Mouse (Mus musculus): Measurements from ENCODE around the gene Rbks. TPM values are rescaled to one million over a fixed set of nuclear protein-coding genes. Genes with fewer than 3 reads are reported as not detected.
A peak's percentile ranks its signal among the peaks of the same experiment; 100 is the strongest.

Rbks gene
- polyA plus RNA-seq, 1 experiment from 2014 or later: 1.7 TPM

DNA sequence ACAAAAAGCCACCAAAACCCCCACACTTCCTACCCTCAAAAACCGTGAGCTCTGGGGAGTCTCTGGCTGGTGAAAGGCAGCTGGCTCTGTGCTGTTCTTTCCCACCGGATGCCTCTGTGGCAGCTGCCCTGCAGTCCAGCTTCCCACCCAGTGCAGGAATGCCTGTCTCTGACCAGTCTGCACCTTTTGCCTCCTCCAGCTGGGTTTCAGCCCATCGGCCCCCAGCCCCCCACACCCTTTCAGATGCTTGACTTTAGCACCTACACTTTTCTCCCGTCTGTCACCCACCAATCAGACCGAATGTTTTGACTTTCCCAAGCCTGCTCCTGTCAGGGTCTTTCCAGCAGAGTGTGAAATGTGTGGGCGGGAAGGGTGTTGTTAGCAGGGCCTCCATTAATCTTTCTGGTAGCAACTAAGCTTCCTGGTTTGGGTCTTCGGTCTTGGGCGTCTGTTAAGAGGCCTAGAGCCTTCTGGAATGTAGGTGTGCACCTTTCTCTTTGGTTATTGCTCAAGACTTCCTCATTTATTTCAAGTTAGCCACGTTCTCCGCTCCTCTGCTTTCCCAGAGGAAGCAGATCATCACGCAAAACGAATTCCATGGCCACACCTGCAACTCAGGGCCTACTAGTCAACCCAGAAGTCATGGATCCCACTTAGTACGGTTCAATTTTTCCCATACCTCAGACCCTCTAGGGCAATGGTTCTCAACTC, 86.9 kb downstream of the Rbks start:
- no peak overlapping the region for H3K4me2 ChIP-seq
- H3K27ac ChIP-seq: no peak overlapping the region
- no peaks in the 10 kb centered on the region for H3K9me3 ChIP-seq
- 87% methylated on average over 13 of the region's 13 CpGs for WGBS
- H3K27me3 ChIP-seq: no peaks in the 10 kb centered on the region
- peaks cover 12% of the 10 kb centered on the region for H3K4me1 ChIP-seq
- no peak overlapping the region for H3K9ac ChIP-seq
- H3K36me3 ChIP-seq (replicated peaks): no peaks in the 10 kb centered on the region
- H3K4me3 ChIP-seq (replicated peaks): no peak overlapping the region
- no peak for ATAC-seq (ENCODE audit: low FRiP score)

DNA sequence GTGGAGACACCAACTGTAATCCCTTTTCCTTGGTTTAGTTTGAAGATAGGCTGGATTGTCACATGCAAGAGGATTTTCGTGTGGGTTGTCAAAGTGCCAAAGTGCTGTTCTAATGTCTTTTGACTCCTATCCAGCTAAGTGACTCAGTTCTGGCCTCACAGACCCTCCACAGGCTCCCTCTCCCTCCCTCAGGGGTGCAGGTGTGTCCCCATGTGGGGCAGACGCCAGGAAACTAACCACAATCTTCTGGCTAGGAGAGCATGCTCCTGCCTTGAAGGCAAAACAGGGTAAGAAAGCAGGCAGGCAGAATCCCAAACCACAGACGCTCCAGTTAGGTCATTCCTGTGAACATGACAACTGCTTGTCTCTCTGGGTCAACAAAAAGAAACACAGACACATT, 91.3 kb downstream of the Rbks start:
- Histone ChIP-seq H3K9me3 (no peaks in the 10 kb centered on the region), H3K4me2 (no peak overlapping the region), H3K4me1 (no peaks in the 10 kb centered on the region), H3K27ac (no peak overlapping the region), H3K4me3 (replicated peaks) (no peak overlapping the region), H3K27me3 (no peaks in the 10 kb centered on the region), H3K36me3 (replicated peaks) (no peaks in the 10 kb centered on the region), H3K9ac (no peak overlapping the region)
- ATAC-seq (ENCODE audit: low FRiP score): no peak
- 57% methylated on average over 3 of the region's 3 CpGs for WGBS

DNA sequence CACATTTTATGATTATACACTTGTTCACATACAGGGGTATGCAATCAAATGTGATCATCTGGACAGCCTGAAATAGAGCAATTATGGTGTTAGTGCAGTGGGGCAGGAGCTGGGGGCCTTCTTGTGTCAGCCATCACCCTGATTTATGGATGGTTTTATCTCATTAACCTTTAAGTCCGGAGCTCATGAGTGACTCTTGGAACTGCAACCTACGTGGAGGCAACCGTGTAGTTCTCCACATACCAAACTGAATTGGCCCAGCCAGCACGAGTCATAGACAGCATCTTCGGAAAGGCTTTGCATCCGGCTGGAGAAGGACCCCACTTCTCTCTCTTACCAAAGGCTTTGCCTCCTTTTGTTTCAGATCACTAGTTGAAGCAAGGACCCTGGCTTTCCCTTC, 93.7 kb downstream of the Rbks start:
- WGBS: 87% methylated on average over 6 of the region's 6 CpGs
- Histone ChIP-seq H3K36me3 (replicated peaks) (no peaks in the 10 kb centered on the region), H3K4me3 (replicated peaks) (no peak overlapping the region), H3K9me3 (no peaks in the 10 kb centered on the region), H3K9ac (no peak overlapping the region), H3K27ac (no peak overlapping the region), H3K4me2 (no peak overlapping the region), H3K4me1 (no peaks in the 10 kb centered on the region), H3K27me3 (no peaks in the 10 kb centered on the region)
- no peak for ATAC-seq (ENCODE audit: low FRiP score)

DNA sequence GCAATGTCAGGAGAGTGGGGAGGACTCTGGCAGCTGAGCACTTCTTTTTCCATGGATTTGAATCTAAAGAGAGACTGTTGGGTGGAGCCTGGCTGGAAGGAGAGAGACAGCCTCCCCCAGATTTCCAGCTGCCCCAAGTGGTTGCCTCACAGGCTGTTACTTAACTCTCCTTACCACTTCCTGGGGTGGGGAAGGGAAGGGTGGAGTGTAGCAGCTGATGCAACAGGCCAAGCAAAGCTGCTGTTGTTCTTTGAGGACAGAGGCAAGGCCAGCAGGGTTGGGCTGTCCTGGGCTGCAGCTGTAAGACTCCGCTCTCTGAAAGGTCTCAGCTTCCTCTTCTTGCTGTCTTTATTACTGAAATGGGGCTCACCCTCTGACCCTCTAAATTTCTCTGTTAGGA, 95.0 kb downstream of the Rbks start:
- no peak overlapping the region for H3K4me2 ChIP-seq
- no peak overlapping the region for H3K4me3 ChIP-seq (replicated peaks)
- no peaks in the 10 kb centered on the region for H3K4me1 ChIP-seq
- no peak overlapping the region for H3K9ac ChIP-seq
- peaks cover 3% of the 10 kb centered on the region; the same call in 1 of the 2 replicates for H3K27me3 ChIP-seq
- no peak for ATAC-seq (ENCODE audit: low FRiP score)
- no peak overlapping the region for H3K27ac ChIP-seq
- H3K36me3 ChIP-seq (replicated peaks): no peaks in the 10 kb centered on the region
- 94% methylated on average over 1 of the region's 1 CpGs for WGBS
- H3K9me3 ChIP-seq: no peaks in the 10 kb centered on the region

DNA sequence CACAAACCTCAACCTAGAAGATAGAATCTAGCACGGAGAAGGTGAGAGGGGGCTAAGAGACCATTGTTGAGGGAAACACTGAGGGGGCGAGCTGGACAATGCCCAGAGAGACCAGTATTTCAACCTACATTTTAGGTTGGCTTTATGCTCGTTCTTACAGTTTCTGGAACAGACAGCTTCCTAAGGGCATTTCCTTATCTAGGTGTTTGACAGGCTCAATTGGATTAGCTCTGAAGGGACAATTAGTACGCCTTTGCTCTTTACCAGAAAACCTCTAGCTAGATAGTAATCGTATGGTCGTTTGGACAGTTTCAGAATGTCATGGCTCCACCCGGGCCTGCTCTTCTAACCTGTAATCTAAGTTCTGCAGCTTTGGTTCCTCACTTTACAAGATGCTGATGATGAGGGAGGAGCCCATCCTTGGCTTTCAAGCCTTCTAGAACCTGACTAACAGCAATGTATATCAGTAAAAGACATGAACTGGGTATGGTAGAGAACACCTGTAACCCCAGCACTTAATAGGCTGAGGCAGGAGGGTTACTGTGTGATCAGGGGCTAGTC, 96.2 kb downstream of the Rbks start:
- no peaks in the 10 kb centered on the region for H3K9me3 ChIP-seq
- H3K4me2 ChIP-seq: no peak overlapping the region
- H3K27ac ChIP-seq: no peak overlapping the region
- H3K36me3 ChIP-seq (replicated peaks): no peaks in the 10 kb centered on the region
- peaks cover 7% of the 10 kb centered on the region; the same call in 1 of the 2 replicates for H3K4me1 ChIP-seq
- H3K9ac ChIP-seq: no peak overlapping the region
- peaks cover 6% of the 10 kb centered on the region; the same call in 1 of the 2 replicates for H3K27me3 ChIP-seq
- no peak for ATAC-seq (ENCODE audit: low FRiP score)
- H3K4me3 ChIP-seq (replicated peaks): no peak overlapping the region
- 90% methylated on average over 7 of the region's 7 CpGs for WGBS

DNA sequence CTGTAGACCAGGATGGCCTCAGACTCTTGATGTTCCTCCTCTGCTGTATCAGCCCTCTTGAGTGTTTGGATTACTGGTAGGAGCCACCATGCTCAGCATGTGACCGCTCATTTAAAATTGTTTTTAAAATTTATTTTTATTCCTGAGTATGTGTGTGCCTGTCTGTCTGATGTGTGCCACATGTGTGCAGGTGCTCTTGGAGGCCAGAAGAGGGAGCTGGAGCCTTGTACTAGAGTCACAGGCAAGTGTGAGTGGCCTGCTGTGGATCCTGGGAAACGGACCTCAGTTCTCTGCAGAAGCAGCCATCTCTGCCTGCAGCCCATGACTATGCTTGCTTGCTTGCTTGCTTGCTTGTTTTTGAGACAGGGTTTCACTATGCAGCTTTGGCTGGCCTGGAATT, 98.3 kb downstream of the Rbks start:
- WGBS: 84% methylated on average over 2 of the region's 2 CpGs
- Histone ChIP-seq H3K36me3 (replicated peaks) (no peaks in the 10 kb centered on the region), H3K27me3 (peaks cover 6% of the 10 kb centered on the region; the same call in 1 of the 2 replicates), H3K4me2 (no peak overlapping the region), H3K9ac (no peak overlapping the region), H3K4me3 (replicated peaks) (no peak overlapping the region), H3K9me3 (no peaks in the 10 kb centered on the region), H3K27ac (no peak overlapping the region), H3K4me1 (peaks cover 8% of the 10 kb centered on the region; the same call in 1 of the 2 replicates)
- no peak for ATAC-seq (ENCODE audit: low FRiP score)

DNA sequence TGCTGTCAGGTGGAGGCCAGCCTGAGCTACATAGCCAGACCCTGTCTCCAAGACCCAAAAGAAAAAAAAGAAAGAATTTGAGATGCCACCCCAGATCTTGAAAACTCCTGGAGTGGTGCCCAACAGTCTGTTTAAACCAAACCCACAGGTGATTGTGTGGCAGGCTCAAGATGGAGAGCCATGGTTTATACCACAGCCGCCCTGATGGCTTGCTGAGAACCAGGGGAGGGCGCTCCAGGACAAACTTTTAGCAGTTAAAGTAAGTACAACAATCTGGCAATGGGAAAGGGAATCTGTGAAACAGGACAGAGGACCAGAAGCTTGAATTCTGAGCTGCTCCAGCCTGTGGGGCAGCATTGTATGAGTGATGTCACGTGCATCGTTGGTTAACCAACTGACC, 98.8 kb downstream of the Rbks start:
- Histone ChIP-seq H3K4me2 (no peak overlapping the region), H3K9me3 (no peaks in the 10 kb centered on the region), H3K9ac (no peak overlapping the region), H3K27me3 (peaks cover 6% of the 10 kb centered on the region; the same call in 1 of the 2 replicates), H3K27ac (no peak overlapping the region), H3K4me3 (replicated peaks) (no peak overlapping the region), H3K36me3 (replicated peaks) (no peaks in the 10 kb centered on the region), H3K4me1 (peaks cover 8% of the 10 kb centered on the region; the same call in 1 of the 2 replicates)
- WGBS: 56% methylated on average over 4 of the region's 4 CpGs
- no peak for ATAC-seq (ENCODE audit: low FRiP score)

DNA sequence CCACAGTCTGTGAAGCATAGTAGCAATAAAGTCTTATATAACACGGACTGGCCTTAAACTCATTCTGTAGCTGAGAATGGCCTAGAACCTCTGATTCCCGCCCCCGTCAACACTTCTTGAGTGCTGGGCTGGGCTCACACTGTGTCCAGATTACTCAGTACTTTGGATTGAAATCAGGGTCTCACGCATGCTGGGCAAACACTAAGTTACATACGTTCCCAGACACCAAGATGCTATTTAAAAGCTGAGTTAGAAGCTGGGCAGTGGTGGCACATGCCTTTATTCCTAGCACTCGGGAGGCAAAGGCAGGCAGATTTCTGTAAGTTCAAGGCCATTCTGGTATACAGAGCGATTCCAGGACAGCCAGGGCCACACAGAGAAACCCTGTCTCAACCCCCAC, 99.3 kb downstream of the Rbks start:
- H3K9me3 ChIP-seq: no peaks in the 10 kb centered on the region
- no peaks in the 10 kb centered on the region for H3K36me3 ChIP-seq (replicated peaks)
- peaks cover 8% of the 10 kb centered on the region; the same call in 1 of the 2 replicates for H3K4me1 ChIP-seq
- 81% methylated on average over 7 of the region's 7 CpGs for WGBS
- H3K4me3 ChIP-seq (replicated peaks): no peak overlapping the region
- H3K9ac ChIP-seq: no peak overlapping the region
- H3K27ac ChIP-seq: no peak overlapping the region
- ATAC-seq (ENCODE audit: low FRiP score): no peak
- H3K4me2 ChIP-seq: no peak overlapping the region
- peaks cover 6% of the 10 kb centered on the region; the same call in 1 of the 2 replicates for H3K27me3 ChIP-seq

DNA sequence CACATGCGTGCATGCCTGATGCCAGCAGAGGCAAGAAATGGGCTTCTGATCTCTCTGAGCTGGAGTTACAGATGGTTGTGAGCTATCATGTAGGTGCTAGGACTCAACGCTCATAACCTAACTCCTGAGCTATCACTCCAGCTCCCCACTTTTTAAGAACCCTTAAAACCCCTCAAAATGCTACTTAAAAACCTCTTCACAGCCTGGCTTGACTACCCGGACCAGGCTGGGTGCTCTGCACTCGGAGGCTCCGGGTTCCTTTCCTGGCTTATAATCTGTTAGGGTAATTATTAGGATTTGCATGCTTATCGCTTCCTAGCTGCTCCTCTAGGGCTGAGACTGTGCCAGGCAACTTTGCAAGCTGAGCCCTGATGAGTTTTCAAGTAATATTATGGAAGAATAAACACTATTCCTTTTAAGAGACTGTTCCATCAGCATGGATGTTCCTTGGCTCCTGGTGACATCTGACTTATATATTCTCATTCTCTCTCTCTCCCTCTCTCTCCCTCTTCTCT, 99.9 kb downstream of the Rbks start:
- Histone ChIP-seq H3K27ac (no peak overlapping the region), H3K4me2 (no peak overlapping the region), H3K4me1 (peaks cover 8% of the 10 kb centered on the region; the same call in 1 of the 2 replicates), H3K4me3 (replicated peaks) (no peak overlapping the region), H3K27me3 (peaks cover 6% of the 10 kb centered on the region; the same call in 1 of the 2 replicates), H3K36me3 (replicated peaks) (no peaks in the 10 kb centered on the region), H3K9ac (no peak overlapping the region), H3K9me3 (no peaks in the 10 kb centered on the region)
- WGBS: 73% methylated on average over 6 of the region's 6 CpGs
- ATAC-seq (ENCODE audit: low FRiP score): no peak

DNA sequence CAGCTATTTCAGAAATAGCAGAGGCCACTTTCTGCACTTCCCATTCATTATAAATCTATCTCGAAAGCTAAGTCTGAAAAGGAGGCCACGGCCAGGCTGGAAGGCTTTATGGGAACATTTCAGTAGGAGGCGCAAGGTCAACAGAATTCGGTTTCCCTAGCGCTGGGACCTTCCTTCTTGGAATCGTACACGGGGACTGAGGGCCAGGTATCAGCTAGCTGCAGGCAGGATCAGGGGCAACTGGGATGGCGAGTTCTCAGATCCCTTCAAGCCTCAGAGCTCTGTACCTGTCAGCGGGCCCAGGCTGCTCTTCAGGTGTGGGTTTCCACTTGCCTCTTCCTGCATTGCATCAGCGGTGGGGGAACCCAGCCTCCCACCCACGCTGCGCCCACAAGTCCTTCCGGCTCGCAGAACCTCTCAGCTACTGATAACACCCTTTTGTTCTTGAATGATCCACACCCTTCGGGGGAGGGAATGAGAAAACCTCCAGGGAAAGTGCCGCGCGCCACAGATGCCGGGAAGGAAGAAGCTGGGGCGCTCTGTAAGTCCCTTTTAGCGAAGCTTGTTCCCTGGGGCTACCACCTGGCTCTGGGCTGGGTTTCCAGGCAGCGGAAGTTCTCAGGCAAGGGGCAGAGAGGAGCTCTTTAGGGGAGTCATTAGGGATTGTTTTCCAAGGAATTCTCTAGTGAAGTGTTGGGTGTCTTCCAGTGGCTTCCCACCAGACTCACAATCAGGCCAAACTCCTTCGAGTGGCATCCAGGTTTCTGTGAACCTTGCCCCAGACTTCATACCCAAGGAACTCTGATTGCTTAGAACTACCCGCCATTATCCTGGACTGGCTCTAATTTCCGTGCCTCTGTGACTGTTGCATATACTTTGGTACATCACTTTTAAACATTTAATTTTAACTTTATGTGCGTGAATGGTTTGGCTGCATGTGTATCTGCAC, 100.7 kb downstream of the Rbks start, which contains the start of gene Mrpl33:
Gene Mrpl33, plus strand, starts transcription at position 455 of the 949 bp plus-strand sequence.
- WGBS: 8% methylated on average over 26 of the region's 26 CpGs
- H3K9ac ChIP-seq: peak within 1 kb of the TSS; percentile 42; the same call in 1 of the 2 replicates
- H3K27ac ChIP-seq: no peak within 1 kb of the TSS
- H3K27me3 ChIP-seq: peaks cover 6% of the 10 kb centered on the region; the same call in 1 of the 2 replicates
- ATAC-seq (ENCODE audit: low FRiP score): no peak
- H3K9me3 ChIP-seq: no peaks in the 10 kb centered on the region
- no peaks in the 10 kb centered on the region for H3K36me3 ChIP-seq (replicated peaks)
- peak within 1 kb of the TSS; percentile 30 for H3K4me3 ChIP-seq (replicated peaks)
- peaks cover 8% of the 10 kb centered on the region; the same call in 1 of the 2 replicates for H3K4me1 ChIP-seq
- H3K4me2 ChIP-seq: peak within 1 kb of the TSS; percentile 55

DNA sequence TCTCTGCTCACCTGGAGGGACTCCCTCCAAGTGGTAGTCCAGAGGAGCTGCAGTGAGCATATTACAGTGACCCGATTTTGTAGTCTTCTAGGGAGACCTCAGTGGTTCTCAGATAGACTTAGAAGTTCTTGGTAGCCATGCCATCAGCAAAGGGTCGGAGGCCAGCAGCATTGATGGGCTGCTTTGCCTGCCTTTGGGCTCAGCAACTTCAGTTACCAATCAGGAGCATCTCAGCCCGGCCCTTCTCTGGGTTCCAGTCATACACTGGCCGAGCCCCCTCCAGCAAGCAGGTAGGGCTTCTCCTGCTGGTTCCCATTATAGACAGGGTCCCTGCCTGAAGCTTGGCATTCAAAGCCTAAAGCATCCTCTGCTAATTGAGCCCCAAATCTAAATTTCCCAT, 101.6 kb downstream of the Rbks start:
- no peak overlapping the region for H3K4me3 ChIP-seq (replicated peaks)
- H3K9me3 ChIP-seq: no peaks in the 10 kb centered on the region
- H3K27me3 ChIP-seq: peaks cover 6% of the 10 kb centered on the region; the same call in 1 of the 2 replicates
- no peak for ATAC-seq (ENCODE audit: low FRiP score)
- peak overlapping the region; percentile 55; the same call in 1 of the 2 replicates for H3K4me2 ChIP-seq
- 54% methylated on average over 4 of the region's 4 CpGs for WGBS
- no peaks in the 10 kb centered on the region for H3K36me3 ChIP-seq (replicated peaks)
- no peak overlapping the region for H3K27ac ChIP-seq
- H3K4me1 ChIP-seq: peaks cover 8% of the 10 kb centered on the region; the same call in 1 of the 2 replicates
- H3K9ac ChIP-seq: no peak overlapping the region

DNA sequence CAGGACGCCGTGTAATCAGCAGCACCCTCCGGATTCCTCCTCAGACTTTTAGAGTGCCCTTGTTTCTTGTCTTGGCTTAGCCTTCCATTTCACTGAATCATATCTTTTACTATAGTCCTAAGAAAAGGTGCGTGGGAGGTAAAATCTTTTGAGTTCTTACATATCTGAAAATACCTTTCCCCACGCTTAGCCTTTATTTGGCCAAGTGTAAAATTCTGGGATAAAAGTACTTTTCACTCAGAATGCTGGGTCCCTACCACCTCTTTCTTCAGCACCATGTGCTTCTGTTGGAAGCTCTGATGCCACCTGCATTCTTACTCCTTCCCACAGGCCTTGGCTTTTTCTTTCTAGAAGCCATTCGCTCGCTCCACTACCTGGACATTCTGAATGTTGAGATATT, 106.3 kb downstream of the Rbks start:
- no peak overlapping the region for H3K4me2 ChIP-seq
- no peak overlapping the region for H3K4me3 ChIP-seq (replicated peaks)
- no peaks in the 10 kb centered on the region for H3K27me3 ChIP-seq
- no peaks in the 10 kb centered on the region for H3K36me3 ChIP-seq (replicated peaks)
- no peaks in the 10 kb centered on the region for H3K9me3 ChIP-seq
- H3K27ac ChIP-seq: no peak overlapping the region
- H3K4me1 ChIP-seq: peaks cover 2% of the 10 kb centered on the region; the same call in 1 of the 2 replicates
- 91% methylated on average over 7 of the region's 7 CpGs for WGBS
- no peak for ATAC-seq (ENCODE audit: low FRiP score)
- H3K9ac ChIP-seq: no peak overlapping the region

All from forebrain, embryonic 12.5 days (tissue).